Mouse (Mus musculus) large intestine, adult 2 months (tissue): ENCODE data around the gene Mvp. TPM values are rescaled to one million over a fixed set of nuclear protein-coding genes. Genes with fewer than 3 reads are reported as not detected.

Experiments
- DNase-seq: peaks from one replicate; pipeline ENCODE4 v3.0.0-alpha.2; 2012; ENCODE audit warnings: low read depth, low spot score
- WGBS: fragments of 180-500 bp; shearing (Covaris S2); methylation state at CpG from one replicate; pipeline ENCODE4 v1.1.7; 2018; 5-methylcytosine and 5-hydroxymethylcytosine counted together
- polyA plus RNA-seq: library from polyadenylated mRNA; depleted of rRNA; stranded (reverse); fragments of >200 nt; gene quantifications from 2 replicates; pipeline ENCODE4 v1.2.3, GENCODE M21; 2012

Gene Mvp
- polyA plus RNA-seq, 1 experiment: 185 TPM

GRCm38 (mm10) chr7:127004122-127004875 is 10.1 kb downstream of the Mvp start:
- no peak for DNase-seq

GRCm38 (mm10) chr7:127003620-127004019 is 10.8 kb downstream of the Mvp start:
- DNase-seq: peak; percentile 97
- 26% methylated on average over 5 of the region's 5 CpGs for WGBS

More at GRCm38 (mm10) chr7:127004122-127004875, 10.1 kb downstream of the Mvp start:
- WGBS: 37% methylated on average over 4 of the region's 4 CpGs

GRCm38 (mm10) chr7:126999568-126999967 is 14.9 kb downstream of the Mvp start:
- whole genome bisulfite sequencing: 83% methylated on average over 10 of the region's 10 CpGs
- no peak for DNase-seq

GRCm38 (mm10) chr7:126996449-126996848 is 18.0 kb downstream of the Mvp start:
- WGBS: 83% methylated on average over 4 of the region's 4 CpGs

GRCm38 (mm10) chr7:126988816-126989215 is 25.6 kb downstream of the Mvp start:
- 81% methylated on average over 8 of the region's 8 CpGs for WGBS
- DNase-seq: no peak

More at GRCm38 (mm10) chr7:126996449-126996848, 18.0 kb downstream of the Mvp start:
- no peak for DNase-seq

GRCm38 (mm10) chr7:126986319-126986718 is 28.1 kb downstream of the Mvp start:
- no peak for DNase-seq
- WGBS: 33% methylated on average over 9 of the region's 9 CpGs

GRCm38 (mm10) chr7:126984667-126985444 is 29.6 kb downstream of the Mvp start:
- DNase-seq: no peak
- WGBS: 64% methylated on average over 10 of the region's 10 CpGs

- WGBS: 73% methylated on average over 7 of the region's 7 CpGs
- no peak for DNase-seq
Measured at GRCm38 (mm10) chr7:126983113-126983512, 31.3 kb downstream of the Mvp start.

GRCm38 (mm10) chr7:126982054-126982453 is 32.4 kb downstream of the Mvp start:
- no peak for DNase-seq
- 36% methylated on average over 4 of the region's 4 CpGs for WGBS

- DNase-seq: no peak
- WGBS: 97% methylated on average over 2 of the region's 2 CpGs
Measured at GRCm38 (mm10) chr7:126981601-126982000, 32.8 kb downstream of the Mvp start.

GRCm38 (mm10) chr7:126978841-126979240 is 35.6 kb downstream of the Mvp start:
- 91% methylated on average over 6 of the region's 6 CpGs for WGBS
- DNase-seq: no peak

- peak; percentile 67 for DNase-seq
- WGBS: 12% methylated on average over 14 of the region's 14 CpGs
Measured at GRCm38 (mm10) chr7:126976878-126977459, 37.5 kb downstream of the Mvp start.

- under 1% methylated on average over 55 of the region's 55 CpGs for WGBS
- peak; percentile 89 for DNase-seq
Measured at GRCm38 (mm10) chr7:126975950-126976866, 38.2 kb downstream of the Mvp start, which contains the start of gene Cdiptos. Gene Cdiptos (minus strand): TSS chr7:126976098.

- 0% methylated on average over 1 of the region's 1 CpGs for WGBS
- DNase-seq: no peak
Measured at GRCm38 (mm10) chr7:126975893-126975949, 38.7 kb downstream of the Mvp start, which contains the start of gene Cdipt. Gene Cdipt (plus strand): TSS chr7:126975914.

- DNase-seq: no peak
- WGBS: 5% methylated on average over 8 of the region's 8 CpGs
Measured at GRCm38 (mm10) chr7:126975493-126975892, 38.9 kb downstream of the Mvp start.

GRCm38 (mm10) chr7:126967361-126967760 is 47.1 kb downstream of the Mvp start:
- no peak for DNase-seq
- 78% methylated on average over 6 of the region's 6 CpGs for WGBS

GRCm38 (mm10) chr7:126965568-126965967 is 48.9 kb downstream of the Mvp start:
- DNase-seq: no peak
- 31% methylated on average over 3 of the region's 3 CpGs for WGBS

GRCm38 (mm10) chr7:126963548-126964286 is 50.7 kb downstream of the Mvp start:
- WGBS: 31% methylated on average over 19 of the region's 19 CpGs
- no peak for DNase-seq

GRCm38 (mm10) chr7:126961965-126962364 is 52.5 kb downstream of the Mvp start:
- WGBS: 89% methylated on average over 4 of the region's 4 CpGs
- no peak for DNase-seq
